ENCODE assay signal across 8 mouse cellular contexts in the genomic region with DNA sequence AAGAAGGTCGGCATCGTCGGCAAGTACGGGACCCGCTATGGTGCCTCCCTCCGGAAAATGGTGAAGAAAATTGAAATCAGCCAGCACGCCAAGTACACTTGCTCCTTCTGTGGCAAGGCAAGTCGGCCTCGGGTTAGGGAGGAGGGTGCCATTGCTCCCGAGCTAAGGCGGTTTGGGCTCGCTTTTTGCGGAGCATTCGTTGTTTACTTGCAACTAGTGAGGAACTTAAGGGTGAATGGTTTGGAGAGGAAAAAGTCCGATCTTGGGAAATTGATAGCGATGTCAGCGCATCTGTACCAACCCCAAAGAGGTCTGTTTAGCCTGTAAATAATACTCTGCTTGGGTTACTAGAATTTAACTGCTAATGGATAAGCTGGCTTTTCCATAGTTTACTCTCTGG. TPM values are rescaled to one million over a fixed set of nuclear protein-coding genes. Genes with fewer than 3 reads are reported as not detected.
DNase-seq lines count a peak whose midpoint lies in the region; ATAC-seq lines count a peak whose summit lies in the region.

No protein-coding gene starts in this region.

- no peaks in the 10 kb centered on the region for H3K9me3 ChIP-seq in lung, embryonic 15.5 days
- no peaks in the 10 kb centered on the region for H3K9me3 ChIP-seq in hindbrain, embryonic 10.5 days

- H3K4me1 ChIP-seq in lung, embryonic 15.5 days: peaks cover 12% of the 10 kb centered on the region
- peaks cover 14% of the 10 kb centered on the region for H3K4me1 ChIP-seq in hindbrain, embryonic 10.5 days (replicated peaks)

- H3K79me2 ChIP-seq in macrophage (ENCODE audit: inconsistent target): peaks cover 20% of the 10 kb centered on the region

- H3K27ac ChIP-seq in lung, embryonic 15.5 days: peak overlapping the region; percentile 93
- peak overlapping the region; percentile 95 for H3K27ac ChIP-seq in hindbrain, embryonic 10.5 days
- peak overlapping the region; percentile 61 for H3K27ac ChIP-seq in macrophage

- peaks cover 30% of the 10 kb centered on the region for H3K36me3 ChIP-seq in lung, embryonic 15.5 days
- peaks cover 42% of the 10 kb centered on the region for H3K36me3 ChIP-seq in hindbrain, embryonic 10.5 days
- peaks cover 26% of the 10 kb centered on the region; the same call in 1 of the 2 replicates for H3K36me3 ChIP-seq in macrophage (ENCODE audit: inconsistent target)

- under 1% methylated on average over 17 of the region's 17 CpGs for WGBS in lung, embryonic 15.5 days
- under 1% methylated on average over 17 of the region's 17 CpGs for WGBS in hindbrain, embryonic 10.5 days
- WGBS in macrophage (ENCODE audit: missing documents): 1% methylated on average over 17 of the region's 17 CpGs

- peak overlapping the region; percentile 88 for H3K9ac ChIP-seq in lung, embryonic 15.5 days

- H3K27me3 ChIP-seq in lung, embryonic 15.5 days: no peaks in the 10 kb centered on the region
- no peaks in the 10 kb centered on the region for H3K27me3 ChIP-seq in hindbrain, embryonic 10.5 days (ENCODE audit: insufficient read depth, poor library complexity, severe bottlenecking)

- peak overlapping the region; percentile 75 for H3K4me3 ChIP-seq in lung, embryonic 15.5 days
- H3K4me3 ChIP-seq in hindbrain, embryonic 10.5 days: peak overlapping the region; percentile 81
- H3K4me3 ChIP-seq in macrophage (ENCODE audit: inconsistent target): peak overlapping the region; percentile 87

- H3K4me2 ChIP-seq in lung, embryonic 15.5 days: peak overlapping the region; percentile 76

- ATAC-seq in lung, embryonic 15.5 days (ENCODE audit: borderline replicate concordance, extremely low read depth, low FRiP score, low TSS enrichment): peak; percentile 13; the same call in 1 of the 2 replicates

- no peak for DNase-seq in lung, postnatal 25 days (ENCODE audit: low spot score)
- peak; percentile 40 for DNase-seq in c-Kit-negative CD71-positive TER-119-positive erythroid progenitor cells, embryonic 14.5 days (ENCODE audit: low read depth, low spot score)
- peak; percentile 34 for DNase-seq in hindbrain, embryonic 10.5 days (ENCODE audit: low spot score)
- no peak for DNase-seq in ovary, postnatal 14 days (ENCODE audit: low spot score)
- DNase-seq in embryo, embryonic 10 days (ENCODE audit: low spot score): no peak
- no peak for DNase-seq in cerebellum, postnatal 36 days

RNA-seq across cellular contexts. Expression of gene Rpl37a, which starts 0.6 kb away (rescaled TPM):
- 1,583 and 1,678 TPM in 2 replicates for polyA plus RNA-seq in lung, embryonic 15.5 days (2015; fragmentation: Nextera tagmentation; extraction: Ambion mirVana)
- 1,371 and 1,426 TPM in 2 replicates for polyA plus RNA-seq in hindbrain, embryonic 10.5 days (2016; fragmentation: Nextera tagmentation; extraction: Ambion mirVana)
- 100 to 1,000 TPM in 13 of 26 experiments, 10 to 100 TPM in 13; 59.2 to 268 (median 101) TPM for total RNA-seq in macrophage (2018; cell fraction: chromatin; rRNA removed)
- total RNA-seq in macrophage (2018; cell fraction: cytosol; rRNA removed): 1,000 to 10,000 TPM in 14 of 26 experiments, 100 to 1,000 TPM in 12; 715 to 1,985 (median 1,142) TPM
- 100 to 1,000 TPM; 172 to 378 (median 252) TPM for total RNA-seq in macrophage (2018; cell fraction: nucleus; rRNA removed)
- polyA plus RNA-seq in macrophage (2018): 330 to 1,387 TPM (median 1,158 TPM) in 3 replicates

RNA-seq across cellular contexts. Expression of gene Ankar, which starts 11.3 kb away (rescaled TPM):
- polyA plus RNA-seq in lung, embryonic 15.5 days (2015; fragmentation: Nextera tagmentation; extraction: Ambion mirVana): not detected in 2 replicates
- polyA plus RNA-seq in hindbrain, embryonic 10.5 days (2016; fragmentation: Nextera tagmentation; extraction: Ambion mirVana): not detected in 2 replicates
- total RNA-seq in macrophage (2018; cell fraction: chromatin; rRNA removed): not detected
- not detected for total RNA-seq in macrophage (2018; cell fraction: cytosol; rRNA removed)
- not detected for total RNA-seq in macrophage (2018; cell fraction: nucleus; rRNA removed)
- not detected in 3 replicates for polyA plus RNA-seq in macrophage (2018)

Comparison
In these comparisons a context has a peak if more than half of its experiments do, and no peak if none do; other contexts are left out.
1. DNase-seq: peak in c-Kit-negative CD71-positive TER-119-positive erythroid progenitor cells, embryonic 14.5 days (single experiment) and hindbrain, embryonic 10.5 days (single experiment); none in lung, postnatal 25 days (single experiment), ovary, postnatal 14 days (single experiment), embryo, embryonic 10 days (single experiment) and cerebellum, postnatal 36 days (0 of 2).
2. Peak in every context shown above with its lines, with median percentiles within 50 percentile points of each other: H3K27ac ChIP-seq and H3K4me3 ChIP-seq.